Mouse (Mus musculus): Measurements from ENCODE around the gene Btbd9. TPM values are rescaled to one million over a fixed set of nuclear protein-coding genes. Genes with fewer than 3 reads are reported as not detected.
"Not testable (repeated sequence)": the region's sequence is repeated elsewhere in the genome, so short reads cannot be mapped to it uniquely, and the experiment has no call there.

The Btbd9 gene
- total RNA-seq, 2 experiments from 2014 or later: 100 to 101 TPM

DNA sequence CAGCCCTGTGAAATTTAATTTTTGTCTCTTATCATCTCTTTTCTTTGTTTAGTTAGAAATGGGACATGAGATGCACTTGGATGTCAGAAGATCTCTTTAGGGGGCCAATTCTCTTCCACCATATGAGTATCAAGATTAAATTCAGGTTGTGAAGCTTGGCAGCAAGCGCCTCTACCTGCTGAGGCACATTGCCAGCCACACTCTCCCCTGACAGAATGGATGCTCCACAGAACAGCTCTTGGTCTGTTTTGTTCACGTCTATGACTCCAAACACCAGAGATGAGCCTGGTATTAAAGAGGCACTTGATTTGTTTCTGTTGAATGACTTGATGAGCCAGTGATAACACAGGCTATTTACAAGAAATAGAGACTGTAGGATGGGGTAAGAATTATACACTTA lies 13.5 kb downstream of the Btbd9 start:
- DNase-seq (ENCODE audit: low spot score in 2 of 2): no peak

DNA sequence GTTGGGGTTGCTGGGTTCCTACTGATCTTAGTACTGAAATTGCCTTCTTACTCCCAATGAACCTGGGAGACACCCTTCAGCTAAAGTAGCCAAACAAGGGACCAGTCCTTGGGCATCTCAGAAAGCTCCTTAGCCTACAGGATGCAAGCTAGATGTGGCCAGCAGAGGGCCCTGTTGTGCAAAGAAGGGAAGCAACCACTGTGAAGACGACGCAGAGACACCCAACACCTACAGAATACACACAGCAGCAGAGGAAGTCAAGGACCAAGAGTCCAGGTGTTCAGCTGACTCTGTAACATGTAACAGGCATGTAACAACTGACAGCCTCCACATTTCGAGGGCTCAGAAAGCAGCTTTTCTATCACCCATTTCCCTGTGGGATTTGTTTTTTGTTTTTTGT lies 16.8 kb downstream of the Btbd9 start:
- peak; percentile 57 to 72 for DNase-seq (ENCODE audit: low spot score in 2 of 2)

DNA sequence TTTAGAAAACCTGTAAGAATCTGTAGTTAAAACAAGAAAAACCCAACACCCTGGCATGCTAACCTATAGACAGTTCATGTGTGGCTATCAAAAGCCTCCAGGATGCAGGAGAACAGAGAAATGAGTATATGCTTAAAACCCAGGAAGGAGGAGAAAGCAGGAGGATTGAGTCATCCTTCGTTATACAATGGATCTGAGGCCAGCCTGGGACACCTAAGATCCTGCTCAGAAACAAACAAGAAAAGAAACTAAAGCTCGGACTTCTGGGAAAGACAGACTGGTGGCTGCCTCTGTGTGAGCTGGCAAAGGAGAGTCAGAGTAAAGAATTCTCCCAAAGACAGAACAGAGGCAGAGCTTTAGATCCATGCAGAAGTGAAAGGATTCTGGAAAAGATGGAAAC lies 17.7 kb downstream of the Btbd9 start:
- no peak for DNase-seq (ENCODE audit: low spot score in 2 of 2)

DNA sequence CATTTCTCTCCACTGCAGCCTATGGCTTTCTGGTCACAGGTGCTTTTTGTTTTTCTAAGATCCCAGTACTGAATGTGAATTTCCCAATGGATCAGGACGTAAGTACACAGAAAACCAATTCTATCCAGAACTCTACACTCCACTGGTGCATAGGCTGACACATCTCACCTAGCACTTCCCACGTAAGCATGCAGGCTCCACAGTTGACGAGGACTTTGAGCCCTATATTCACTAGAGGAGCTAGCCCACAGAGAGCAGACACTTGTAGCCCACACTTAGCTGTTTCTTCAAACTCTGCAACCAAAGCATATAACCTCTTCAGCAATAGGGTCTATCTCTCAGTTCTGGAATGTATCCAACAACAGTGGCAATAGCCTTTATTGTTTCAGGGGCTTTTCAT lies 19.8 kb downstream of the Btbd9 start:
- no peak for DNase-seq (ENCODE audit: low spot score in 2 of 2)

DNA sequence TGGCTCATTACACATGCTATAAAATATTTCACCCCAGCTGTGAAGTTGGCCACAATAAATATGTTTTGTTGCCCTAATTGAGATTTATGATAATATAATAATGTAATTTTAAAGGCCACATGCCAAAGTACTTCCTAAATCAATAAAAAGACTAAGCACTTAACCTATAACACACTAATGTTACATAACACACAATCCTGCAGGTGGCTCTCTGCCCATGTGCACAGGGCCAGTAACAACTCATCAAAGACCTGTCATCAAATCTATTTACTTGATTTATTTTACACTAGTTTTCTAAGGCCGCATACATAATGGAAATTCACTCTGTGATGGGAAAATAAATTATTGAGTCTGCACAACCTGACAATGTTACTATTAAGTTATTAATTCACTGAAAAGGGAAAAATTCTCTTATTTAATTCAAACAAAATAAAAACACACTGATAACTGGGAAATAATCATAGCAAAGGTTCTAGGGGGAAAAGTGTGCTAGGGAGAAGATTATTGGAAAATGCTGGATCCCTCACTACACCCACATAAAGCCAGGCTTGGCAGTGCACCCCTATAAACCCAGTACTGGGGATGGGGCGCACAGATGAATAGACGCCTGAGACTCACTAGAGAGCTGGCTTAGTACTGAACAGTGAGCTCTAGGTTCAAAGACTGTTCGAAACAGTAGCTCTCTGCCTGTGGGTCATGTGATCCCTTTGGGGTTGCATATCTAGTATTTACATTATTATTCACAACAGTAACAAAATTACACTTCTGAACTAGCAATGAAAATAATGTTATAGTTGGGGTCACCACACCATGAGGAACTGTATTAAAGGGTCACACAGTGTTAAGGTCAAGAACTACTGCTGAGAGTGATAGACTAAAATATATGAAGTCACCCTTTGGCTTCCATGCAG lies 23.0 kb downstream of the Btbd9 start:
- DNase-seq (ENCODE audit: low spot score in 2 of 2): no peak

DNA sequence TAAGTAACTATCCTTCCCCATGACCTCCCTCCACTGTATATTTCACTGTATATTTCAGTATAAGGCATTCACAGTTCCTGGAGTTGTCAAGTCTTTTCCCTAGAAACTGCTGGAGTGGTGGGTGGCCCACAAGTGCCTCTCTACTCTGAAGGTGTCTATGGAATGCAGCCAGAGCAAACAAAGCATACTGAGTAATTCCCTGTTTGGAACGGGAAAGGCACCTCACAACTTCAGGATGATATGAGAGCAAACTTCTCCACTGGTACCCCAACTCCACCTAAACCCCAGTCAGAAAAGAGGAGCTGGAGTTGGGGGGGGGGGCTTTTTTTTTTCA lies 25.5 kb downstream of the Btbd9 start:
- peak; percentile 64 to 75 for DNase-seq (ENCODE audit: low spot score in 2 of 2)

DNA sequence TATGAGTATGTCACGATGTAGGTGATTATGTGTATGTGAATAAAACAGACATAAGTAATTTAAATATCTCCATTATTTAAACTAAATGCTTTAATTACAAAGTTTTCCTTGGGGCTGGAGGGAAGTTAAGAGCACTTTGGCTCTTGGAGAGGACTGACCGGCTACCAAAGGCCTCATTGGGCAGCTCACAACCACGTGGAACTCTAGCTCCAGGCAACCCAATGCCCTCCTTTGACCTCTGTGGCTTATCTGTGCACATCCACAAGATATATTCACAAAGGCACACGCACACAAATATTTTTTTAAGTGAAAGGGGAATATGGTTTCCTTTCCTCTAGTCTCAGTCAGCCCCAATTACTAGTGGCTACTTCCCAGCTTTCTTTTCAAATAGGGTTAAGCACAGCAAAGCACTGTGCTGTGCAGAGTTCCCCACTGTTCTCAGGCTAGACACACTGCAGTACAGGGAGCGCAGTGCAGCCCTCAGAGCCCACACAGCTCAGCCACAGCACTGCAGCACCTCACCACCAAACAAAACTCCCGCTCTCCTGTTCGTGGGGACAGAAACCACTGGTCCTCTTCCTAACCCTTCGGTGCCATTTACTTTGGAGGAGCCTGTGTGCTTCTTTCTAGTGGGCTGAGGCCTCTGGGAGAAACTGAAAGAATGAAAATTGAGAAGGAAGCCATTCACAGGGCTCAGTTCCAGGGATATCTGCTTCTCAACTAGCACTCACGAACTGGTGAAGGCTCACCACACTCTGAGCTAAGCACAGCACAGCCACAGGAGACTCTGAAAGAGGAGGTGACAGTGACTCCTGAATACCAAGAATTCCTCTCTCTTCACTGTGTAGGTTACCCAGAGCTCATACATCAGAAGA lies 26.2 kb downstream of the Btbd9 start:
- peak; percentile 35 to 54 for DNase-seq (ENCODE audit: low spot score in 2 of 2)

GRCm38 (mm10) chr17:30539098-30539497 lies 37.2 kb downstream of the Btbd9 start:
- peak in 1 of 2 experiments; percentile 43 for DNase-seq (ENCODE audit: low spot score in 2 of 2)

- no peak for DNase-seq (ENCODE audit: low spot score in 2 of 2)
Measured at GRCm38 (mm10) chr17:30536651-30537050, 39.6 kb downstream of the Btbd9 start.

GRCm38 (mm10) chr17:30533098-30533497 lies 43.2 kb downstream of the Btbd9 start:
- DNase-seq (ENCODE audit: low spot score in 2 of 2): no peak

- no peak for DNase-seq (ENCODE audit: low spot score in 2 of 2)
Measured at GRCm38 (mm10) chr17:30530542-30530940, 45.7 kb downstream of the Btbd9 start.

GRCm38 (mm10) chr17:30529632-30530541 lies 46.4 kb downstream of the Btbd9 start:
- peak in 1 of 2 experiments; percentile 38 for DNase-seq (ENCODE audit: low spot score in 2 of 2)

- no peak for DNase-seq (ENCODE audit: low spot score in 2 of 2)
Measured at GRCm38 (mm10) chr17:30525405-30526295, 50.6 kb downstream of the Btbd9 start.

GRCm38 (mm10) chr17:30524451-30524850 lies 51.8 kb downstream of the Btbd9 start:
- peak; percentile 68 to 84 for DNase-seq (ENCODE audit: low spot score in 2 of 2)

GRCm38 (mm10) chr17:30523783-30524182 lies 52.5 kb downstream of the Btbd9 start:
- no peak for DNase-seq (ENCODE audit: low spot score in 2 of 2)

DNA sequence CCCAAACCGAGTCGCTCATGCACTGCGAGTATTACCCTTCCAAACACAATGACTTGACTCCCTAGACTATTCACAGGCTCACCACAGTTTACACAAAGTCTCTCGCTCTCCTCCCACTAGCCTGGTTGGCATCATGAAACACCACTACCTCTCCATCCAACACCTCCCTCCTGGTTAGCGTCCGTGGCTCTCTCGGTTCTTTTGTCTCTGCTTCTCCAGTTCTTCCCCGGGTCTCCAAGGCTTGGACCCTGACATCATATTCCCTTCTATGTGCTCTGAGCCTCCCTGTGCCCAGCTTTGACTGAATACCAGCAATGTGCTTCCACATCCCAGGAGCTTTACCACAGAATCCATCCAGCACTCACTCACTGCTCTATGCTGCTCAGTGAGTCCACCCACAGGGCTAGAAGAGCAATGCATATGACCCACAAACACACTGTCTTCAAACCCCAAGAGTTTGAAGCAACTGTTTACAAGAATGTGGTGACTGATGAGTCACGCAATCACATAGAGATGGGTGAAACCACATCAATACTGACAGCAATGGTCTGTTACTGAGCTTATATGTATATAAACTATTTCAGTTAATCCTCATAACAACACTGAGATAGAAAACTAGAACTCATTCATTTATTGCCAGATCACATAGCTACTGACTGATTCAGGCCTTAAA lies 53.7 kb downstream of the Btbd9 start:
- no peak for DNase-seq (ENCODE audit: low spot score in 2 of 2)

DNA sequence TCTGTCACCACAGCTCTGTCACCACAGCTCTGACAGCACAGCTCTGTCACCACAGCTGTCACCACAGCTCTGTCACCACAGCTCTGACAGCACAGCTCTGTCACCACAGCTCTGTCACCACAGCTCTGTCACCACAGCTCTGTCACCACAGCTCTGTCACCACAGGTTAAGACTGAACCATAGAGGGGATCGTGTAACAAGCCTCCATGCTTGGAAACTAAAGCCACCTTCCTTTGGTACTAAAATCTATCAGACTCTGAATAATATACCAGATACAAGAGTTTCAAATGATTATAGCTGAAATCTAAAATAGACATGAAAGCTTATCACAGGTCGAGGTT lies 57.1 kb downstream of the Btbd9 start:
- DNase-seq (ENCODE audit: low spot score in 2 of 2): not testable (repeated sequence)

DNA sequence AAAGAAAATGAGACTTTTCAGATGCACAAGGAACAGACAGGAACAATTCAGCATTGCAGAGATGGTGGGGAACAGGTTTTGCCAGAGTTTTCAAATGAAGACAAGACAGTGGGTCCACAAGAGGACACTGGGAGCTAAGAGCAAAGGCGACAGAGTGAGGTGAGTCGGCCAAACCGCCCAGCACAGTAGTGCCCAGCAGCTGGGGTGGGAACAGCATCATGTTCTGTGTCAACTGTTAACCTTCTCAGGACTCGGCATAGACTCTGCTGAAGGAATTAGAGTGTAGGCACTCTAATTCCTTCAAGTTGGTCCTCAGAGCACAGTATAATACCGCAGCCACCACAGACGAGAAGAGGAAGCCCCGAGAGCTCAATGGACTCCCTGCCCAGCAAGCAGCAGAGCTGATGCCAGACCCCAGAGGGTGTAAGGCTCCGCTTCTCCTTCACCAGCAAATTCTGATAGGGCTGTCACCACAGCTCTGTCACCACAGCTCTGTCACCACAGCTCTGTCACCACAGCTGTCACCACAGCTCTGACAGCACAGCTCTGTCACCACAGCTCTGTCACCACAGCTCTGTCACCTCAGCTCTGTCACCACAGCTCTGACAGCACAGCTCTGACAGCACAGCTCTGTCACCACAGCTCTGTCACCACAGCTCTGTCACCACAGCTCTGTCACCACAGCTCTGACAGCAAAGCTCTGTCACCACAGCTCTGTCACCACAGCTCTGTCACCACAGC lies 57.7 kb downstream of the Btbd9 start:
- no peak for DNase-seq (ENCODE audit: low spot score in 2 of 2)

All from left cerebral cortex, adult 18-20 months (tissue).